Mouse (Mus musculus): ENCODE data around the gene Cisd2.

DNA sequence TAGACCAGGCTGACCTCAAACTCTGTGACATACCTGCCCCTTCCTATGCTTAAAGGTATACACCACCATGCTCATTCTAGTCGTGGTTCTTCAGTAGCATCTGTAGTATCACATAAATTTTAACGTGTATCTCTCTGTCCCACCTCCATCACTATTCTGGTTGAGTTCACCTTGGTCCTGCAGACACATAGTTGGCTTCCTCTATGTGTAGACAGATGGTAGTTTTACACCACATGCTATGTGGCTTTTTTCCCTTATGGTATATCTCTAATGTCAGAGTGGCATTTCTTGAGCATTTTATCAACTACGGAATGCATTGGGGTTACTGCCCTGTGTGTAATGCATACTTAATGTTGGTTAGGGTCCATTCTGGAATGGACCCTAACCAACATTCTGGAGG is 45.4 kb upstream of the Cisd2 start:
- TF ChIP-seq USF1 (IDR thresholded peaks at IDR 0.05; ENCODE audit: low read depth) = no peak
- no peak for TF ChIP-seq CTCF (IDR thresholded peaks at IDR 0.05; ENCODE audit: control insufficient read depth, insufficient read depth, insufficient read length)
- TF ChIP-seq MYOG (IDR thresholded peaks at IDR 0.05; ENCODE audit: control insufficient read depth, extremely low read depth, insufficient read length) = no peak

All from C2C12 (cell line).